Mouse (Mus musculus) thymus, postnatal 36 days (tissue): ENCODE results near the gene Cd33.

ENCODE experiments used
- DNase-seq, 2 experiments: peaks; one replicate each; pipeline ENCODE4 v3.0.0; 2022; ENCODE audit warnings: mixed read lengths in 2 of 2

Cd33 gene

GRCm38 (mm10) chr7:43544225-43544977 lies at the start of gene Cd33:
Gene Cd33 (minus strand): TSS chr7:43544428.
- DNase-seq, result no peak

- no peak for DNase-seq
Observed at GRCm38 (mm10) chr7:43584790-43585189, 40.6 kb upstream of the Cd33 start.

DNA sequence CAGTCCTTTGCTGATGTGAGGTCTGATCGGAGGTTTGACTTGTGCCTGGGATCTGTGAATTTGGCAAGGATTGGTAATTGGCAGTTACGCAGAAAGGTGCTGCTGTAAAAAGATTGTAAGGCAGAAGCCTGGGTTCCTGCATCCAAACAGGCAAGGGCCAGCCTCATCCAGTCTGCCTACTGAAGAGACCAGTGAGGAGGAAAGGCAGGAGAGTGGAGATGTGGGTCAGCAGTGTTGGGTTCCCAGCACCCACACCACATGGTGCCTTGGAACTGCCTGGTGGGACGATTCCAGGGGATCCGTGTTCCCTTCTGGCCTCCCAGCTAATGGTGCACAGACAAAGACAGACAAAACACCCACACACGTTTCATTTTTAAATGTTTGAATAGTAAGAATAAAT lies 36.3 kb upstream of the Cd33 start:
- DNase-seq, result no peak

DNA sequence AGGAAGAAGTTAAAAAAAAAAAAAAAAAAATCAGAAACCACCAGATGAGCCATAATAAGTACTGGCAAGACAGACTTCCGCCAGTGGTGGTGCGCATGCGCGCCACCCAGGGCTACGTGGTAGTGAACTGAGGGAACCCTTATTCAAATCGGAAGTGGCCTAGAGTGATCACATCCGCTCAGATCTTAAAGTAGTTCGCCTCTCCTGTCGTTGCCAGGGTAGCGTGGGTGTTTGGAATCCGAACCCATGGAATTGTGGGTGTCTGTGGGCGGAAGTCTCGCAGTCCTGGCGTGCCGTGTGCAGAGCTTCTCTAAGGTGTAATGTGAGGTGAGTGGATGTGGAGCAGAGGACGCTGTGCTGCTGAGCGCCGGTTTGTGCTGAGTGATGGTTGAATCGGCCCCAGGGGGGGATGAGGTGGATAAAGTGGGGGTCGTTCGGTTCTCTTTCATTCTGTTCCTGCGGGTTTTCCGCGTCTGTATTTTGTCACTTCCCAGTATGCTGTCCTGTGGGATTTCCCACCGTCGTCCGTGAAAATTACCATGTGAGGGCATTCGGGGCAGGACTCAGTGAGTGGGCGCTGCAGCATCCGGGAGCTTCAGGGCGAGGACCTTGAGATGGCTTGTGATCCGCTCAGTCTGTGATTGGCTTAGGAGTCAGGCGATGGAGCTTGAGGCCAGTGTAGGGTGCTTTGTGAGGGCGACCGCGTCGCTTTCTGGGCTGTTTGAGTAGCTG lies 35.4 kb upstream of the Cd33 start, which contains the start of gene Zfp719:
Zfp719 (plus strand) TSS at position 171 of the 732 bp plus-strand sequence.
- peak; percentile 86 to 93 for DNase-seq

DNA sequence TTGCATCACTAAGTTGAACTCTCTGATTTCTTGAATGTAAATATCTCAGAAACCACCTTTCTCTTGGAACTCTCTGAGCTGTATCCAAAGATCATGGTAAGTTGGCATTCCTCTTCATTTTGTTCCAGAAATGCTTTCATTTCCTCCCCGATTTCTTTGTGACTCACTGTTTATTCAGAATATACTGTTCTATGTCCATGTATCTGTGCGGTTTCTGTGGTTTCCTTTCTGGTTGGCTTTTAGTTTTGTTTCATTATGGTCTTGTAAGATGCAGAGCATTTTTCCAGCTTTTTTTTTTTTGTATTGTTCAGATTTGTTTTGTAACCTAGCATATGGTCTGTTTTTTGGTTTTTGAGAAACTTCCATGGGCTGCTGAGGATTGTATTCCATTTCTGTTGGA lies 27.0 kb upstream of the Cd33 start:
- DNase-seq, result no peak

DNA sequence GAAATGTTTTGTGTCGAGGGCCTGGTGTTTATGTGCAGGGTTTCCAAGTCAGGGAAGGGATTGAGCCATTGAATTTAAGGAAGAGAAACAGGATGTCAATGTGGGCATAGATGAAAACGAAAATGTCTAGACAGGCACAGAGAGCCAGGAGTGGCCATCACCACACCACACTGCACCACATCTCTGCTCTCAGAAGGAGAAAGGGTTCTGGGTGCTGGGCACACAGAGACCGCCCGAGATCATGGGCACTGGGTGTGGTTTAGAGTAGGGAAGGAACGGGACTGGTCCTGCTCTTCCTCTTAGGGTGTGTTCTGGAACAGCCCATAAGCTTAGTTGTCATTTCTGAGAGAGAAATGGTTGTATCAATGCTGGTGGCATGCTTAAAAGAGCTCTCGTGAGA lies 19.1 kb upstream of the Cd33 start:
- DNase-seq, result no peak

DNA sequence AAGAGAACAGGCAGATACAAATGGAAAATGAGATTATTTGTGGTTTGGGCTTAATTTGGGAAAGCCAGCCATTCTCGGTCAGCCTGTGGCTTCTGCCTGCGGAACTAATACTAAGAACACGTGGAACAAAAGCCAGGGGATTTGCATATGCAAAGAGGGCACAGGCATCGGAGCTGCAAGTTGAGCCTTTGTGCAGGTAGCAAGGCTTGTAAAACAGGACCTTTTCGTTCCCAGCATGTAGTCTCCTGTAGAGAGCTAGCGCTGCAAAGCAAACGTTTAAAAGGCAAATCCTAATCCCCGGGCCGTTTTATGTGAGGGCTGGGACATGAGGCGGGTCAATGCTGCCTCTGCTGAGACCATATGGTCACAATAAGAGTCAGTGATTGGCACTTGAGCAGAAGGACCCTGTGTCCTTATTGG lies 18.4 kb upstream of the Cd33 start:
- DNase-seq, result peak in 1 of 2 experiments; percentile 10

- DNase-seq, result peak; percentile 69 to 73
Observed at GRCm38 (mm10) chr7:43562006-43562633, 17.9 kb upstream of the Cd33 start, which contains the start of gene Zfp658. Gene Zfp658 (plus strand): TSS chr7:43562256.

- DNase-seq, result no peak
Observed at GRCm38 (mm10) chr7:43556901-43557300, 12.7 kb upstream of the Cd33 start.

DNA sequence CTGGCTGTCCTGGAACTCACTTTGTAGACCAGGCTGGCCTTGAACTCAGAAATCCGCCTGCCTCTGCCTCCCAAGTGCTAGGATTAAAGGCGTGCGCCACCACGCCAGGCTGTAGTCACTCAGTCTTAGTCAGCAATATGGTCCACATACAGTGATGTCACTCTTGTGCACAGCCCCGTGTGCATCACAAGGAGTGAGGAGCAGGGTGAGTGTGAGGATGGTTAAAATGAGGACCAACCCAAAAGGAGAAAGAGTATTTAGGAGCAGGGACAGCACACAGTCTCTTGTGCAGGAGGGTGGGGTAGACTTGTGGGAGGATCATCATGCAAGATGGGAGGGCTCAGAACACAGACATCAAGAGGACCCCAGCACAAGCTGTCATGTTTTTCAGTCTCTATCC lies 11.1 kb upstream of the Cd33 start:
- DNase-seq, result no peak

- DNase-seq, result no peak
Observed at GRCm38 (mm10) chr7:43554550-43554949, 10.3 kb upstream of the Cd33 start.

- no peak for DNase-seq
Observed at GRCm38 (mm10) chr7:43553153-43553552, 8.9 kb upstream of the Cd33 start.

- no peak for DNase-seq
Observed at GRCm38 (mm10) chr7:43548206-43548605, 4.0 kb upstream of the Cd33 start.

- DNase-seq, result no peak
Observed at GRCm38 (mm10) chr7:43547666-43548065, 3.4 kb upstream of the Cd33 start.

DNA sequence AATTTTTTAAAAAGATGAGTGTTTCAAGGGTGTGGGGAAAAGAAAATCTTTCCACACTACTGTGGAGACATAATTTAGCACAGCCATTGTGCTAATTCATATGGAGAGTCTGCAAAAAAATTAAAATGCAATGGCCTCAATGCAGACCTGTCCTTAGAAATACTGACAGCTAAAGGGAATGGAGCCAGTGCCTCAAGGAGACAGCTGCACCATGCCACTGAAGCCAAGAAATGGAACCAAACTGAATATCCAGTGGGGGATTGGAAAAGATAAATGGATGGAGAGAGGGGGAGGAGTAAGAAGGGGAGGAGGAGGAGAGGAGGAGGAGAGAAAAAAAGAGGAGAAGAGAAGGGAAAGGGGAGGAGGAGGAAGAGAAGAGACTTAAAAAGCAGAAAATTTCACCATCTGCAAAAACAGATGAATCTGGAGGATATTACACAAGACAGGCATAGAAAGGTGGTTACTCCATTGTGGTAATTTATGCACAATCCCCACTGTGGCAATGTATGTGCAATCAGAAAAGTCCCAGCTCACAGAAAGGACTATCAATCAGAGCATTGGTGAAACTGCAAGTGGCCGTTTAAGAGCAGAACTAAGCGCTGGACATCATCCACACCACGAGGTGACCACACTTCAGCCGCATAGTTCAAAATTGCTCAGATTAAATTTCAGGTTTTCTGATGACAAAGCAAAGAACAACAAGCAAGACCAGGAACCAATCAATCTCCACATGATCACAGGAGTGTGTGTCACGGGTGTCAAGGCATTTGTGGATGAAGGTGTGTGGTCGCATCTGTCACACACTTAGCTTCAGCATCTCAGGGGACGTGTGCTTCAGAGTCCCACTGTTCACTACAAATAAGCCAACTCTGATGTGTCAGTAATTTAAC lies 1.7 kb upstream of the Cd33 start:
- DNase-seq, result no peak

DNA sequence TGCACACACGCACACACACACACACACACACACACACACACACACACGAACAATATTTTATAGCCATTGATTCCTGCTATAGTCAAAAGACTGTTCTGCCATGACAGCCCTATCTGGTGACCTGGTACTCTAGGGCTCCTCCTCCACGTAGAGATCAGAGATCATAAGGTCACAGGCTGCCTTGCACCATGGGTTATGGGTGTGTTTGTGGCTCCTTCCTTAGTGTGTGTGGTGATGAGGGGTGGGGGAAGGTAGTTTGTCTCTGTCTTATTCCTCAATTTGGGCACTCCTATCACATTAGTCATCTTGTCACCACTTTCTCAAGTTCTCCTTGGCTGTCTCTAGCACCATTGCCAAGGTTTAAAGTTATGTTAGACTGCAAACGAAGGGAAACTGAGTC lies 5.7 kb downstream of the Cd33 start:
- no peak for DNase-seq

DNA sequence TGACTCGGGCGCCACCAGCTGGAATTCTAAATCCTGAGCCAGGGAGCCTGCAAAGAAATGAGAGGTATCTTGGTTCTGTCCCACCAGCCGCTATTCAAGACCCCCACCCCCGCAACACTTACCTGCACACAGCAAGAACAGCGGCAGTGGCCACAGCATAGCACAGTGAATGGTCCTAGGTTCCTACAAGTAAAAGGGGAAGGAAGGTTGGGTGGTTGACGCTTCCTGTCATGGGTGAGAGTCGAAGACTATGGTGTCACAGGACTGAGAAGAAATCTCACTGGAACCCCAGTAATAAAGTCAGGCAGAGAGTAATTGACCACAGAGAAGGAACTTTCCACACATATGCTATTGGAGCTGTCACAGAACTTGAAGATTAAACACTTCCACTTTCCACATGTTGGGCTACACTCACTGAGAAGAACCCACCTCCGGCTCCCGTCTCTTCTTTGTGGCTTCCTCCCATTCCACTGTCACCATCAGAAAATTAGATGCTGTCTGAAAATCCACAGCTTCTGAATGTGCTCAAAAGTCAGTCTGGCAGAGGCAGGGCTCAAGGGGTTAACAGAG lies 11.2 kb downstream of the Cd33 start:
- no peak for DNase-seq

- DNase-seq, result no peak
Observed at GRCm38 (mm10) chr7:43530216-43530785, 13.9 kb downstream of the Cd33 start.

DNA sequence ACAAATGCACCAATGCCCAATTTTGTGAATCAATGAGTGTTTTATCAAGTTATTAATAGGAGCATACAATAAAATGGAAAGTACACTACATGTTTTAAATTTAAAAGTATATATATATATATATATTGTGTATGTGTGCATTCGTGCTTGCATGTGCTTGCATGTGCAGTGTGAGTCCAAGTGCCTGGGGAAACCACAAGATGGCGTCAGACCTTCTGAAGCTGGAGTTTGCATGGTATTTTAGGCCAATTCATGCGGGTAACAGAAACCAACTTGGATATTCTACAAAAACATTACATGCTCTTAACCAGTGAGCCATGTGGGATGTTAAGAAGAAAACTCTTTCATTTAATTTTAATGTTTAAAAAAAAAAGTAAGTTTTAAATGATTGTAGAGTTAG lies 18.9 kb downstream of the Cd33 start:
- DNase-seq, result no peak

DNA sequence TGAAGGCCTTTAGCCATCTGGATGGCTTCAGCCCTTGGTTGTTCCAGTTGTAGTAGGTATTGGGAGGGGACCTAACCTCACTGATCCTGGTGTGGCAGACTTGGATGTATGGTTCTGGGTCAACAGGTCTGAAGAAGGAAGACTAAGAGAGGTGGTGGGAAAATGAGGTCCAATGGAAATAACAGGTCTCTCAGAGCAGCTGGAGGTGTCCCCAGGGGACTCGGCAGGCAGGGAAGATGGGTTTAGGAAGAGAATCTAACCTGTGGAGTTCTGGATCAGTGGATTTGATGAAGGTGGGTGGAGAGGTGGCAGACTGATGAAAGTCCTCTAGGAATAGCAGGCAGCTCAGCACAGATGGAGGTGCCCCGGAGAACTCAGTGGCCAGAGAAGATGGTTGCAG lies 21.5 kb downstream of the Cd33 start:
- DNase-seq, result no peak

DNA sequence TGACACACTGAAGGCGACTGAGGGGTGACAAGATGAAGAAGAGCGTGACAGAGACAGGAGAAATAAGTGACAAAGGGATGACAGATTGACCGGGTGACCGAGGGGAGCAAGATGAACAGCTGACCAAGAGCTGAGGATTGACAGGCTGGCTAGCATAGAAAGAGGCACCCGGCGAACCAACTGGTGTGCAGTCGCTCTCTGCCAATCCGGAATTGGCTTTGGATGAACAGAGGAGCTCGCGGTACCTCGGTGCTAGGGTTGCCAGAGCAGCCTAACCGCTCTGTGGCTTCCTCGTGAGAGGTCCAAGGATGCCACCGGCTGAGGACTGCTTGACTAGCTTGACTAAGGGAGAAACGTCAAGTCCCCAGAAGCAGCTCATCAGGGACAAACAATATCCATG lies 25.9 kb downstream of the Cd33 start:
- no peak for DNase-seq

DNA sequence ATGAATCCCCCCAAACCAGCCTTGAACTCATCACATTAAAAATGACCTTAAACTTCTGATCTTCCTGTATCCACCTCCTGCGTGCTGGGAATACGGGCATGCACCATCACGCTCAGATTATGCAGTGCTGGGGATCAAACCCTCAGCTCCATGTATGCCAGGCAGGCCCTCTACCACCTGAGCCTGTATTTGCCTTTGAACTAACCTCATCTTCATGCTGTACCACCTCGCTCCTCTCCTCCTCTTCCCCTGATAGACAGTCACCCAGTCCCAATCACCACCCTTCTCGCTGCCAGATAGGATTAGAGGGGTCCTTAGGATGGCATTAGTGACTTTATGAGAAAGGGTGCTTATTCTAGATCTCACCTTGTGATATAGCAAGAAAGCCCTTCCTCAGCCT lies 29.2 kb downstream of the Cd33 start:
- DNase-seq, result no peak
